Mouse (Mus musculus): ENCODE data around the gene Slc12a5. TPM values are rescaled to one million over a fixed set of nuclear protein-coding genes. Genes with fewer than 3 reads are reported as not detected.

Gene Slc12a5
- polyA plus RNA-seq, 1 experiment = 1.3 TPM

Other genes starting within 250 kb of the Slc12a5 start
- not detected in 2 replicates for gene Spint5, start 245.5 kb upstream of the Slc12a5 start, polyA plus RNA-seq (2012; ENCODE audit: insufficient read depth, insufficient read length, missing spikeins)
- gene Wfdc3, start 214.9 kb upstream of the Slc12a5 start, polyA plus RNA-seq (2012; ENCODE audit: insufficient read depth, insufficient read length, missing spikeins) = not detected in 2 replicates
- 12.7 and 16.6 TPM in 2 replicates for gene Dnttip1, start 214.8 kb upstream of the Slc12a5 start, polyA plus RNA-seq (2012; ENCODE audit: insufficient read depth, insufficient read length, missing spikeins)
- gene Ube2c, start 190.9 kb upstream of the Slc12a5 start, polyA plus RNA-seq (2012; ENCODE audit: insufficient read depth, insufficient read length, missing spikeins) = 1.4 and 3.8 TPM in 2 replicates
- gene Tnnc2, start 180.8 kb upstream of the Slc12a5 start, polyA plus RNA-seq (2012; ENCODE audit: insufficient read depth, insufficient read length, missing spikeins) = 204 and 410 TPM in 2 replicates
- 28.2 and 36.8 TPM in 2 replicates for gene Snx21, start 175.0 kb upstream of the Slc12a5 start, polyA plus RNA-seq (2012; ENCODE audit: insufficient read depth, insufficient read length, missing spikeins)
- 15.5 and 16.3 TPM in 2 replicates for gene Acot8, start 155.9 kb upstream of the Slc12a5 start, polyA plus RNA-seq (2012; ENCODE audit: insufficient read depth, insufficient read length, missing spikeins)
- gene Zswim3, start 155.7 kb upstream of the Slc12a5 start, polyA plus RNA-seq (2012; ENCODE audit: insufficient read depth, insufficient read length, missing spikeins) = 1.5 and 3.6 TPM in 2 replicates
- 4.1 and 5.3 TPM in 2 replicates for gene Zswim1, start 138.1 kb upstream of the Slc12a5 start, polyA plus RNA-seq (2012; ENCODE audit: insufficient read depth, insufficient read length, missing spikeins)
- not detected in 2 replicates for gene Spata25, start 132.3 kb upstream of the Slc12a5 start, polyA plus RNA-seq (2012; ENCODE audit: insufficient read depth, insufficient read length, missing spikeins)
- 44.9 and 55.0 TPM in 2 replicates for gene Ctsa, start 127.9 kb upstream of the Slc12a5 start, polyA plus RNA-seq (2012; ENCODE audit: insufficient read depth, insufficient read length, missing spikeins)
- gene Neurl2, start 127.3 kb upstream of the Slc12a5 start, polyA plus RNA-seq (2012; ENCODE audit: insufficient read depth, insufficient read length, missing spikeins) = 1.1 and 4.1 TPM in 2 replicates
- 59.0 and 82.5 TPM in 2 replicates for gene Pltp, start 103.1 kb upstream of the Slc12a5 start, polyA plus RNA-seq (2012; ENCODE audit: insufficient read depth, insufficient read length, missing spikeins)
- gene Pcif1, start 81.5 kb upstream of the Slc12a5 start, polyA plus RNA-seq (2012; ENCODE audit: insufficient read depth, insufficient read length, missing spikeins) = 21.6 and 25.6 TPM in 2 replicates
- gene Zfp335, start 49.0 kb upstream of the Slc12a5 start, polyA plus RNA-seq (2012; ENCODE audit: insufficient read depth, insufficient read length, missing spikeins) = 6.2 and 6.9 TPM in 2 replicates
- gene Mmp9, start 20.0 kb upstream of the Slc12a5 start, polyA plus RNA-seq (2012; ENCODE audit: insufficient read depth, insufficient read length, missing spikeins) = 5.8 and 6.9 TPM in 2 replicates
- gene Ncoa5, start 74.1 kb downstream of the Slc12a5 start, polyA plus RNA-seq (2012; ENCODE audit: insufficient read depth, insufficient read length, missing spikeins) = 7.5 TPM in 2 replicates
- 1.2 and 2.2 TPM in 2 replicates for gene Cd40, start 94.8 kb downstream of the Slc12a5 start, polyA plus RNA-seq (2012; ENCODE audit: insufficient read depth, insufficient read length, missing spikeins)
- not detected in 2 replicates for gene 1700025C18Rik, start 129.9 kb downstream of the Slc12a5 start, polyA plus RNA-seq (2012; ENCODE audit: insufficient read depth, insufficient read length, missing spikeins)